Mouse (Mus musculus) urinary bladder, postnatal 36 days (tissue): Measurements from ENCODE around the gene Ccser2.
"Not testable (repeated sequence)": the region's sequence is repeated elsewhere in the genome, so short reads cannot be mapped to it uniquely, and the experiment has no call there.

Source experiments
- DNase-seq, 2 experiments: peaks; one replicate each; pipeline ENCODE4 v3.0.0; 2022; ENCODE audit warnings: low spot score in 2 of 2, mixed read lengths in 1 of 2

Ccser2 gene

GRCm38 (mm10) chr14:36968628-36969147 lies at the start of gene Ccser2:
TSS of gene Ccser2 (minus strand) at chr14:36968777.
- DNase-seq: peak; percentile 98 to 99

- DNase-seq: no peak
Measured at GRCm38 (mm10) chr14:37015894-37016293, 47.3 kb upstream of the Ccser2 start.

GRCm38 (mm10) chr14:37013644-37014043 lies 45.1 kb upstream of the Ccser2 start:
- no peak for DNase-seq

DNA sequence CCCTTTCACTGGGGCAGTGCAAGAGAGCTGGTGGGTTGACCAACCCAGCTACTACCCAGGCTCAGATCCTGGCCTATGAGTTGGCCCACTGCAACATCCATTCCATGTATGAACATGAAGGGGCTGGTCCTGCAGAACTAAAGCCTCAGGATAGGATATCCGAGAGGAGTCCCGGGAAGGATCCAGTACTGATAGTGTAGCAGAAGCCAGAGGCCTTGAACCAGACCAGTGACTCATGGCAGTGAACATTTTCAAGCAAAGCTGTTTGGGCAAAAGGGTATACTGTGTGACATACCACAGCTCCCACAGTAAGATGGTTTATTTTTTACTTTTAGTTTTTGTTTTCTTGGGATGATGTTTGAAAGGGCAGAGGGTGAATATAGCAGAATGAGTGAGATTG lies 41.1 kb upstream of the Ccser2 start:
- DNase-seq: no peak

DNA sequence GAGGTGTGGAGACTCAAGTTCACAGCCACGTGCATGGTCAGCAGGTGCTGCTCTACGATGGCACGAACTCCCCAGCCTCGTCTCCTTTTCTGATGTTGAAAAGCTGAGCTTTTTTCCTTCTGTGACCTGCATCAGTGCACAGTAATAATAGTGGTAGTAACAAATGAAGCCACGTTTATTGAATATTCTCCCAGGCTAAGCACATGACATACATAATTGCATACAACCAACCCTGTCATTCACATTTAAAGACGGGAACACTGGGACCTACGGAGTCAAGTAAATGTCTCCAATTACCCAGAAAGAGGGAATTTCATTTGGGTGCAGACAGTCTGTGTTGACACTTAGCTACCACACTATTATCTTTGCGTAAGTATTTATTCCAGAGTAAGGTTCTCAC lies 37.9 kb upstream of the Ccser2 start:
- DNase-seq: no peak

GRCm38 (mm10) chr14:37005865-37006264 lies 37.3 kb upstream of the Ccser2 start:
- no peak for DNase-seq

GRCm38 (mm10) chr14:37003431-37004095 lies 35.0 kb upstream of the Ccser2 start:
- DNase-seq: no peak

DNA sequence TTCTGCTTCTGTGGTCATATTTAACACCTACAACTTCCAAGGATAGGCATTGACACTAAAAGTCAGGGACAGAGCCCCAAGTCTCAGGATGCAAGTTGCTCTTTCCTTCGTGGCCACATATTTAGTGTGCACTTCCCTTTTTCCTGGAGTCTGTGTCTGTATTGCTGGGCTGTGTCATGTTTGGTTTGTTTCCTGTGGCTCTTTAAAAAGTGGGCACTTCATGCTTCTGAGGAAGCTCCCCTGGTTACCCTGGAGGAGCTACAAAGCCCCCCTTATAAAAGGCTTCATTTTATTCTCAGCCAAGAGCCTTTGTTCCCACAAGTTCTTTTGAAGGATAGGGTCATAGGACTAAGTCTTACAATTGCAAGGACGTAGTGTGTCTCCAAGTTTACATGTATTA lies 34.3 kb upstream of the Ccser2 start:
- no peak for DNase-seq

GRCm38 (mm10) chr14:37000780-37001179 lies 32.2 kb upstream of the Ccser2 start:
- not testable (repeated sequence) for DNase-seq

- DNase-seq: no peak
Measured at GRCm38 (mm10) chr14:36989784-36990183, 21.2 kb upstream of the Ccser2 start.

DNA sequence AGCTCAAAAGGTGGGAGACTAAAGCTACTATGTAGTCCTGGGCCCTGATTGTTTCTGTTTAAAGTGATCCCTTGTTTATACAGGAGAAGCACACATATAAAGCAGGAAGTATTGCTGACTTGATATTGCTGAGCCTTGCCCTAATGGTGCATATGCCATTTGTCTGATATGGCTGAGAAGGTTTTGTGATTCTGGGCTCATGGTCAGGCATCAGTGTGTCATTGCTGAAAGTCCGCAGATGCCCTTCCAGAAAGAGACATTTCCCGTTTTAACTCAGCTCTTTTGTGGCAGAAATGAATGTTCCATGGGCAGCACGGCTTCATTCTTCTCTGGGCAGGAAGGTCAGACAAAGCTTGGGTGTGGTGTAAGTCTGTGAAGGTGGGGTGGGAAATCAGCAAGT lies 17.1 kb upstream of the Ccser2 start:
- no peak for DNase-seq

GRCm38 (mm10) chr14:36975019-36975418 lies 6.4 kb upstream of the Ccser2 start:
- DNase-seq: no peak

GRCm38 (mm10) chr14:36971211-36971610 lies 2.6 kb upstream of the Ccser2 start:
- no peak for DNase-seq

GRCm38 (mm10) chr14:36969861-36970420 lies 1.4 kb upstream of the Ccser2 start:
- no peak for DNase-seq

GRCm38 (mm10) chr14:36968076-36968627 lies 425 bp downstream of the Ccser2 start:
- peak in 1 of 2 experiments; percentile 20 for DNase-seq

DNA sequence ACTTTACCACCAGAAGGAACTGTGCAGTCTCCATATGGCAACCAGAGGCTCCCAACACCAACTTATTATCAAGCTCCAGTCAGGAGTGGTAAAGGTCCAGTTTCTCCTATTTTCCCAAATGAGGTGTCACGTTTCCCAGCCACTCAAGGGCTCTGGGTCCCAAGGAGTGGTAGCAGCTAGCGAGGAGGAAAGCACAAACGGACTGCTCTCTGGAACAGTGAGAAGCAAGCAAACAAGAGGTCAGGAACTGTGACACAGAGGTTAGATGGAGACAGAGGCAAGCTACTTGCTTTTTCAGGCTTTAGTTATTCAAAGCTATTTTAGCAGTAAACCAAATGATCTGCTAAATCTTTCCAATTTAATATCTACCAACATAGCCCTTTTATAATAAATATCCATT lies 3.2 kb downstream of the Ccser2 start:
- no peak for DNase-seq

GRCm38 (mm10) chr14:36962477-36962876 lies 6.1 kb downstream of the Ccser2 start:
- no peak for DNase-seq

DNA sequence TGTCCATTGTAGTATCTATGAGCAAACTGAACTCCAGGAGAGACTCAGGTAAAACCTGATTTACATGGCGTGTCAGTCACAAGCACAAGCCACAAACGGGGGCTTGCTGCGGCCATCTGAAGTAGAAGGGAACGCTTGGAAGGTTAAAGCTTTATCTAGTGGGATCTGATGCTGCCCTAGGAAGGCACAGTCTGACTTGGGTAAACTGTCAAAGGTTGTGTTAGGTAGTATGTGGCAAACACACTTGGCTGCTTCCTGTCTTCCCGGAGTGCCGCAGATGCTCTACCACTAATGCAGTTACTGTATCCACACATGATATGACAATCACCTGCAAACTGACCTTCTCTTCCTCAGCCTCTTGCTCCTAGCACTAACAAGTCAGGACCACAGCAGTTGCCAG lies 10.9 kb downstream of the Ccser2 start:
- DNase-seq: no peak

- DNase-seq: no peak
Measured at GRCm38 (mm10) chr14:36957261-36957660, 11.3 kb downstream of the Ccser2 start.

DNA sequence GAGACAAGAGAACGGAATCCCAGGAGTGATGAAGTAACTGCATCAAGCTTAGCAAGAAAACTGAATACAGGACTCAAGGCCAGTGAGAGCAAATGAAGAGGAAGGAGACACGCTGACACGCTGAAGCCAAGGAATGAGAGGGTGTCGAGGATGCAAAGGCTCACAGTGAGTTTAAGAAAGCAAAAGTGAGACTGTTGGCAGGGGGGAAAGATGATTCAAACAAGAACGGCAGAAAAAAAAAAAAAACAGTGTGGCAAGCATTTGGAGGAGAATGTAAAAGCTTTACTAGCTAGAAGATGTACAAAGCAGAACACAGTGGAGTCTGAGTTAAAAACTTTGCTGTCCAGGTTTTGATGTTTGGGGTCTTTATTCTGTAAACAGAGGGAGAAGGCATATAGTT lies 11.9 kb downstream of the Ccser2 start:
- no peak for DNase-seq

- no peak for DNase-seq
Measured at GRCm38 (mm10) chr14:36952687-36953426, 15.7 kb downstream of the Ccser2 start.

DNA sequence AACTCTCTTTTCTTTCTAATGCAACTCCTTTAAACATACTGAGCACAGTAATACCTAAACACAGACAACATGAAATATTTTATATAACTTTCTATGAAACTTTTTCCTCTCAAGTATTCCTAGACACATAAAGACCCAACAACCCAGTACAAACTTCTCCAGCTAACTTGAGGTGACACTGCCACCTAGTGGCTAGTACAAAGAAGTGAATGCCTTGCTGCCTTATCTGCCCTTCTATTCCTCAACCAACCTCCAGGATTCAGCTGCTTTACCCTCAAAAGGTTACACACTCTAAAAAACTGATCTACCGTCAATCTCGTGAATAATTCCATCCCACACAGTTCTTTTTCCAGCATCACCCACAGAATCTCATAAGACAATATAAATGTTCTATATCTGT lies 16.4 kb downstream of the Ccser2 start:
- no peak for DNase-seq

GRCm38 (mm10) chr14:36942716-36943115 lies 25.9 kb downstream of the Ccser2 start:
- DNase-seq: no peak
